Mouse (Mus musculus): ENCODE measurements at regions not wholly inside any gene's neighbourhood (a gene's known extent, or its start where the extent isn't known, plus 50 kb on each side); places are given as distances from the start of the nearest gene placed in this dataset.

GRCm38 (mm10) chr2:74064369-74064768 is 153.2 kb upstream of the Atp5g3 start:
- TF ChIP-seq EP300 (IDR thresholded peaks at IDR 0.05; ENCODE audit: low read depth), result no peak
- TF ChIP-seq CTCF (IDR thresholded peaks at IDR 0.05; ENCODE audit: low read depth), result no peak

All from heart, postnatal 0 days (tissue).